ENCODE assay signal across 8 mouse cellular contexts in the genomic region with DNA sequence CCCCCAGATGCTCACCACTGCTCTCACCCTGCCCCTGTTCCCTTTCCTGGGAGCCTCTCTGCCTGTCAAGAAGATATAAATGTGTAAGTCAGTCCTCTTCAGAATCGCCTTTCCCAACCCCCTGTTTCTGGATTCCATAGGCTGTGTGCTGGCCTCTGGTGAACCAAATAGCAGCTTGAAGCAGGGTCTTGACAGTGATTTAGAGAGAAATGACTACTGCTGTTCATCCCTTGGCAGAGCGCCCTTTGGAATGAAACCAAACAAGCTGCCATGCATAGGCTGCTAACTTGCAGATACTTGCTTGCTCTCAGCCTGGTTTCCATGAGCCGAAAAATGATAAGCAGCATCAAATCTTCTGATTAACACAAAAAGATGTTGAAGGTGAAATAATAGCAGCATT.
A peak's percentile ranks its signal among the peaks of the same experiment; 100 is the strongest.
DNase-seq lines count a peak whose midpoint lies in the region; ATAC-seq and TF ChIP-seq lines count a peak whose summit lies in the region.

No protein-coding gene starts in this region.

- peak; percentile 85; the same call in 1 of the 2 replicates for ATAC-seq in lung, embryonic 14.5 days (ENCODE audit: insufficient read depth)
- ATAC-seq in forebrain, embryonic 16.5 days = peak; percentile 81

- peak; percentile 94 for DNase-seq in lung, embryonic 14.5 days
- no peak for DNase-seq in lung, adult 2 months
- peak; percentile 80 for DNase-seq in brain, adult 2 months (ENCODE audit: low read depth, low spot score)
- DNase-seq in layer of hippocampus, postnatal 25 days (ENCODE audit: extremely low spot score in 1 of 2, low spot score in 1 of 2) = peak; percentile 20 to 66
- peak; percentile 74 for DNase-seq in right cerebral cortex, postnatal 4 days
- DNase-seq in urinary bladder, postnatal 10 days (ENCODE audit: low spot score) = no peak
- DNase-seq in gastrocnemius, adult 8-10 months (ENCODE audit: low spot score in 2 of 2) = no peak

- no peaks in the 10 kb centered on the region for H3K36me3 ChIP-seq in lung, embryonic 14.5 days (ENCODE audit: insufficient read depth)
- no peaks in the 10 kb centered on the region for H3K36me3 ChIP-seq in forebrain, embryonic 16.5 days (ENCODE audit: control insufficient read depth, insufficient read depth)

- no peak overlapping the region for H3K4me3 ChIP-seq in lung, embryonic 14.5 days (ENCODE audit: low read depth, low read length)
- H3K4me3 ChIP-seq in lung, adult 2 months (replicated peaks; ENCODE audit: extremely low read depth, low read depth, low read length) = no peak overlapping the region
- H3K4me3 ChIP-seq in forebrain, embryonic 16.5 days (replicated peaks; ENCODE audit: low read length) = no peak overlapping the region

- no peak overlapping the region for H3K27ac ChIP-seq in lung, embryonic 14.5 days (ENCODE audit: low read depth)
- no peak overlapping the region for H3K27ac ChIP-seq in forebrain, embryonic 16.5 days (ENCODE audit: low read length)

- no peaks in the 10 kb centered on the region; the same call in 1 of the 2 replicates for H3K4me1 ChIP-seq in lung, embryonic 14.5 days (ENCODE audit: insufficient read depth)
- no peaks in the 10 kb centered on the region for H3K4me1 ChIP-seq in lung, adult 2 months (ENCODE audit: control insufficient read depth, insufficient read depth, low read length)
- peaks cover 7% of the 10 kb centered on the region; the same call in 1 of the 2 replicates for H3K4me1 ChIP-seq in forebrain, embryonic 16.5 days (replicated peaks; ENCODE audit: control insufficient read depth, insufficient read depth, low read length)

- no peak overlapping the region for H3K9ac ChIP-seq in lung, embryonic 14.5 days
- no peak overlapping the region for H3K9ac ChIP-seq in forebrain, embryonic 16.5 days (replicated peaks; ENCODE audit: low read depth, low read length)

- no peaks in the 10 kb centered on the region for H3K27me3 ChIP-seq in lung, embryonic 14.5 days (ENCODE audit: insufficient read depth, low read length)
- no peaks in the 10 kb centered on the region for H3K27me3 ChIP-seq in forebrain, embryonic 16.5 days (replicated peaks; ENCODE audit: control insufficient read depth, insufficient read depth, low read length)

- 19% methylated on average over 3 of the region's 3 CpGs for WGBS in lung, embryonic 14.5 days
- 48% methylated on average over 3 of the region's 3 CpGs for WGBS in lung, adult 2 months
- WGBS in forebrain, embryonic 16.5 days = 48% methylated on average over 3 of the region's 3 CpGs

- no peak overlapping the region for H3K4me2 ChIP-seq in lung, embryonic 14.5 days
- no peak overlapping the region for H3K4me2 ChIP-seq in forebrain, embryonic 16.5 days (ENCODE audit: low read length)

- TF ChIP-seq CTCF in lung, embryonic 14.5 days (IDR thresholded peaks at IDR 0.05; ENCODE audit: low read depth) = no peak
- TF ChIP-seq CTCF in lung, adult 2 months (IDR thresholded peaks at IDR 0.05; ENCODE audit: insufficient read depth, low read length) = no peak

- no peaks in the 10 kb centered on the region for H3K9me3 ChIP-seq in lung, embryonic 14.5 days (ENCODE audit: low read depth, low read length)
- H3K9me3 ChIP-seq in forebrain, embryonic 16.5 days (ENCODE audit: control insufficient read depth, low read length) = no peaks in the 10 kb centered on the region

- TF ChIP-seq POLR2A in lung, adult 2 months (IDR thresholded peaks at IDR 0.05; ENCODE audit: borderline replicate concordance, extremely low read depth, low read depth, low read length) = no peak

Comparison
In these comparisons a context has a peak if more than half of its experiments do, and no peak if none do; other contexts are left out.
1. DNase-seq: peak in lung, embryonic 14.5 days (single experiment), brain, adult 2 months (single experiment), layer of hippocampus, postnatal 25 days (2 of 2) and right cerebral cortex, postnatal 4 days (single experiment); none in lung, adult 2 months (single experiment), urinary bladder, postnatal 10 days (single experiment) and gastrocnemius, adult 8-10 months (0 of 2).